Mouse (Mus musculus) embryonic facial prominence, embryonic 10.5 days (tissue): ENCODE measurements around the gene B3galt5. TPM values are rescaled to one million over a fixed set of nuclear protein-coding genes. Genes with fewer than 3 reads are reported as not detected.

Source experiments
- DNase-seq: peaks from one replicate; pipeline ENCODE4 v3.0.0-alpha.2; 2017; ENCODE audit warnings: low spot score
- H3K27ac ChIP-seq: fragments of 300-500 bp; sonication (generic); replicated peaks from 2 replicates; pipeline ENCODE4 v1.5.1; 2016; ENCODE audit warnings: mild to moderate bottlenecking
- H3K27me3 ChIP-seq: fragments of 300-500 bp; sonication (generic); replicated peaks from 2 replicates; pipeline ENCODE4 v1.6.1; 2016; ENCODE audit warnings: low read depth, mild to moderate bottlenecking; ENCODE audit not compliant: poor library complexity, severe bottlenecking
- H3K36me3 ChIP-seq: fragments of 300-500 bp; sonication (generic); replicated peaks from 2 replicates; pipeline ENCODE4 v1.6.1; 2016; ENCODE audit warnings: mild to moderate bottlenecking, moderate library complexity
- H3K4me1 ChIP-seq: fragments of 300-500 bp; sonication (generic); 2 replicates; pipeline ENCODE4 v1.6.1; 2016
- H3K4me3 ChIP-seq: fragments of 300-500 bp; sonication (generic); 2 replicates; pipeline ENCODE4 v1.5.1; 2016; ENCODE audit warnings: mild to moderate bottlenecking, moderate library complexity
- H3K9me3 ChIP-seq: fragments of 300-500 bp; sonication (generic); 2 replicates; pipeline ENCODE4 v1.6.1; 2016; ENCODE audit warnings: mild to moderate bottlenecking
- WGBS: fragments of 180-500 bp; shearing (Covaris S2); methylation state at CpG from one replicate; pipeline ENCODE4 v1.1.7; 2016; 5-methylcytosine and 5-hydroxymethylcytosine counted together
- polyA plus RNA-seq: library from polyadenylated mRNA; unstranded; fragments of >200 nt; fragmentation: Nextera tagmentation; extraction: Ambion mirVana; gene quantifications from 2 replicates; pipeline ENCODE4 v1.2.1, GENCODE M21; 2016

B3galt5 gene
- polyA plus RNA-seq, 1 experiment from 2014 or later: 0.32 TPM

DNA sequence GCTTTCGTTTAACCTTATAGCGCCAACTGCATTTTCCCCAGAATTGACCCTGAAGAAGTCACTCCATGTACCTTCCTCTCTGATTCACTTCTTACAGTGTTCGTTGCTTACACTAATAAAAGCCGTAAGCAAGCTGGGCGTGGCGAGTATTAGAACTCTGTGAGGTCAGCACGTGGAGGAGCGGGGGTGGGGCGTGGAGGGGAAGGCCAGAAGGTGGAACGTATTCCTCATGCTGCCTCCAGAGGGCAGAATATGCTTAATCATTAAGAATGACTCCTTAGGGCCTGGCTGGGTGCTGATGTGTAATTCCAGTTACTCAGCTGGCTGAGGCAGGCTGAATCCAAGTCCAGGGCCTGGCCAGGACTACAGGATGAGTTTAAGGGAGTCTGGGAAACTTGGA lies 122.3 kb downstream of the B3galt5 start:
- no peaks in the 10 kb centered on the region for H3K36me3 ChIP-seq
- 10% methylated on average over 10 of the region's 10 CpGs for WGBS
- H3K27me3 ChIP-seq: peaks cover 33% of the 10 kb centered on the region; the same call in 1 of the 2 replicates
- H3K4me3 ChIP-seq: peak overlapping the region; percentile 54
- H3K4me1 ChIP-seq: peaks cover 30% of the 10 kb centered on the region; the same call in 1 of the 2 replicates
- H3K9me3 ChIP-seq: no peaks in the 10 kb centered on the region
- DNase-seq: peak; percentile 78
- H3K27ac ChIP-seq: no peak overlapping the region

DNA sequence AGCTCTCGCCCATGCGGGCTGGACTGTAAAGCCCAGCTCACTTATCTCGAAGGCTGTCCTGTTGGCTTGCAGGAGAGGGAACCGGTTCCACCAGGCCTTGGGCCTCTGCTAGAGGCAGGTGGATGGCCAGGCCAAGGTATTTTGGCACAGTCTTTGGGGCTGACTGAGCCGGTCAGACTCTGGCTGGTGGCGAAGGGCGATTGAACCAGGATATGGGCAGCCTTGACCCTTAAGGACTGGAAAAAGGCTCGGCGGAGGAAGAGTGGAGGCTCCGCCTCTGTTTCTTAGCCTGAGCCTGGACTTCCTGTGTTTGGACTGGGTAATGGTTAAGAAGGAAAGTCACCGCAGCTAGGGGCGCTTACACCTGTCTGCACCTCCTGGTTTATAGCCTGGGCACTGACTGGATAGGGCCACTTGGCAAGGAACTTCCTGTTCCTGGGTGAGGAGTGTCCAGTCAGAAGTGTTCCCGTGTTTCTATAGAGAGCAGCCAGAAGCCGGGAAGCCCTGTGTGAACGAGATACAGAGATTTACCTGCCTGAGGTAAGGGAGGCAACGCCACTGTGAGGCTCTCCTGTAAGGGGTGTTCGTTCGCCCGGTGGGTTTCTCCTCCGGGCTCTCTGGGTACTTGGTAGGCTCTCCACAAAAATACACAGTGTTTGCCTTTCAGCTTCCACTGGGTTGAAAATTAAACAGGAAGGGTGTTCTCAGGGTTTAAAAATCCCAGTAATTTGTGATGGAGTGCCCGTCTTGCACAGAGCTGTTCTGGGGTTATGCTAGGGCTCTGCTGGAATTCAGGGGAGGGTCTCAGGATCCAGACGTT lies 125.9 kb downstream of the B3galt5 start:
- peaks cover 27% of the 10 kb centered on the region; the same call in 1 of the 2 replicates for H3K4me1 ChIP-seq
- 79% methylated on average over 22 of the region's 22 CpGs for WGBS
- H3K27ac ChIP-seq: no peak overlapping the region
- DNase-seq: no peak
- peaks cover 31% of the 10 kb centered on the region; the same call in 1 of the 2 replicates for H3K27me3 ChIP-seq
- no peaks in the 10 kb centered on the region for H3K9me3 ChIP-seq
- H3K36me3 ChIP-seq: no peaks in the 10 kb centered on the region
- no peak overlapping the region for H3K4me3 ChIP-seq

DNA sequence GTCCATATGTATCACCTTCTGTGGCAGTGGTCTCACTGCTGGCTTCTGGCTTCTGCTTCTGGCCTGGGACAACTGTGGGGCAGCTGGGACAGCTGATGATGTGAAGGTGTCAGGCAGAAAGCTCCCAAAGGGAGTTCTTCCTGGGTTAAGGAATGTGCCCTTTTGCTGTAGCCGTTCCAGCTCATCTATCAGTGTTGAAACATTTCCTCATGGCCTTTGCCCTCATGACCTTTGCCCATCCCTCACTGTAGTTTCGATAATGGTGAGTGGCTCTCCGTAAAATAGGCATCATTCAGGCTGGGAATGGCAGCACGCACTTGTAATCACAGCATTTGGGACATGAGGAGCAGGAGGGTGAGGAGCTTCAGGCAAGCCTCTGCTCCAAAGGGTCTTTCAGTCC lies 127.3 kb downstream of the B3galt5 start:
- DNase-seq: no peak
- H3K36me3 ChIP-seq: no peaks in the 10 kb centered on the region
- H3K27ac ChIP-seq: no peak overlapping the region
- H3K4me1 ChIP-seq: peaks cover 23% of the 10 kb centered on the region; the same call in 1 of the 2 replicates
- H3K4me3 ChIP-seq: no peak overlapping the region
- peaks cover 22% of the 10 kb centered on the region; the same call in 1 of the 2 replicates for H3K27me3 ChIP-seq
- H3K9me3 ChIP-seq: no peaks in the 10 kb centered on the region
- 26% methylated on average over 4 of the region's 4 CpGs for WGBS

DNA sequence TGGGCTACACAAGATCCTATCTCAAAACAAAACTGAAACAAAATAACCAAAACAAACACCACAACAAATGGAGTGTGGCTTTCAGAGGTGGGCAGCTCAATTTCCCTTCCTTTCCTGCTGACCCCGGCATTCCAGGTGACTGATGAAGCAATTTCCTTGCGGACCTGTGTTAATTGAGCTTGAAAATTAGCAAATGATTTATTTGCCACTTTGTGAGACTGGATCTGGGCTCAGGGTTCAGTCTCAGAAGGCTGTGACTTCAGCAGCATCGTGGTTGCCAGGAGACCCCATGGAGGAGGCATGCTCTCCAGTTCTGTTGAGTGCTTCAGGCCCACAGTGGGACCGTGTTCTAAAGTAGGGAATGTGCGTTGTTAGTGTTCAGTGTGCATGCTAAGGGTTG lies 127.7 kb downstream of the B3galt5 start:
- no peak overlapping the region for H3K4me3 ChIP-seq
- no peaks in the 10 kb centered on the region for H3K9me3 ChIP-seq
- H3K4me1 ChIP-seq: peaks cover 22% of the 10 kb centered on the region; the same call in 1 of the 2 replicates
- no peaks in the 10 kb centered on the region for H3K36me3 ChIP-seq
- DNase-seq: no peak
- 65% methylated on average over 5 of the region's 5 CpGs for WGBS
- H3K27ac ChIP-seq: no peak overlapping the region
- peaks cover 22% of the 10 kb centered on the region; the same call in 1 of the 2 replicates for H3K27me3 ChIP-seq

DNA sequence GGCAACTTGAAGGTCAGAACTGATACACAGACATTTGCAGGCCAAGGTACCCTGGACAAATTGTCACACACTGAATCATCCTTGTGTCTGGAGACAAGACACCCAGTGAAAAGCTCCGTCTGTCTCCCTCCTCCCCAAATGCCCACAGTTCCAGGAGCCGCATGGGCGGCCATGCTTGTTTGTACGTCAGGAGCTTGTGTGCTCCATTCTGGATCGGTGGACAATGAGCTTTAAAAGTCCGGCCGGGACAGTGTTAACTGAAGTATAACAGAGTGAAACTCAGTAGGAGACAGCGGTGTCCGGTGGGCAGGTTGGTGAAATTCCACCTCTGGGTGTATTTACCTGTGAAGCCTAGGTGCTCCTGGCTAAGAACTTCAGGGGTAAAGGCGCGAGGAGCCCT lies 129.3 kb downstream of the B3galt5 start:
- Histone ChIP-seq H3K9me3 (no peaks in the 10 kb centered on the region), H3K4me1 (peaks cover 22% of the 10 kb centered on the region; the same call in 1 of the 2 replicates), H3K36me3 (no peaks in the 10 kb centered on the region), H3K27ac (no peak overlapping the region), H3K4me3 (no peak overlapping the region), H3K27me3 (peaks cover 22% of the 10 kb centered on the region; the same call in 1 of the 2 replicates)
- WGBS: 90% methylated on average over 11 of the region's 11 CpGs
- DNase-seq: no peak

Other genes with a start within 250 kb of the B3galt5 start
- 115 and 122 TPM in 2 replicates for gene Psmg1, start 244.8 kb upstream of the B3galt5 start, polyA plus RNA-seq
- gene Brwd1, start 153.3 kb upstream of the B3galt5 start, polyA plus RNA-seq: 127 and 130 TPM in 2 replicates
- 895 and 901 TPM in 2 replicates for gene Hmgn1, start 108.1 kb upstream of the B3galt5 start, polyA plus RNA-seq
- gene Wrb, start 90.4 kb upstream of the B3galt5 start, polyA plus RNA-seq: 86.2 and 94.3 TPM in 2 replicates
- 0.80 and 0.85 TPM in 2 replicates for gene Lca5l, start 43.5 kb upstream of the B3galt5 start, polyA plus RNA-seq
- gene Sh3bgr, start 35.4 kb upstream of the B3galt5 start, polyA plus RNA-seq: 1.5 and 1.7 TPM in 2 replicates
- gene Itgb2l, start 207.8 kb downstream of the B3galt5 start, polyA plus RNA-seq: not detected in 2 replicates
- gene Pcp4, start 231.8 kb downstream of the B3galt5 start, polyA plus RNA-seq: 4.4 and 6.8 TPM in 2 replicates